Mouse (Mus musculus): ENCODE results near the gene Ppp1r12a.

The Ppp1r12a gene

GRCm38 (mm10) chr10:108292651-108293050 is 130.7 kb downstream of the Ppp1r12a start:
- no peak for DNase-seq

- no peak for DNase-seq
Measured at GRCm38 (mm10) chr10:108293620-108294195, 131.7 kb downstream of the Ppp1r12a start.

- no peak for DNase-seq
Measured at GRCm38 (mm10) chr10:108294766-108295165, 132.8 kb downstream of the Ppp1r12a start.

- no peak for DNase-seq
Measured at GRCm38 (mm10) chr10:108296446-108296845, 134.5 kb downstream of the Ppp1r12a start.

GRCm38 (mm10) chr10:108298261-108298660 is 136.3 kb downstream of the Ppp1r12a start:
- DNase-seq: no peak

GRCm38 (mm10) chr10:108298841-108299545 is 137.0 kb downstream of the Ppp1r12a start:
- DNase-seq: no peak

GRCm38 (mm10) chr10:108299828-108300227 is 137.8 kb downstream of the Ppp1r12a start:
- no peak for DNase-seq

GRCm38 (mm10) chr10:108300843-108301242 is 138.8 kb downstream of the Ppp1r12a start:
- DNase-seq: peak; percentile 81

- DNase-seq: no peak
Measured at GRCm38 (mm10) chr10:108307772-108308171, 145.8 kb downstream of the Ppp1r12a start.

- DNase-seq: no peak
Measured at GRCm38 (mm10) chr10:108310195-108310594, 148.2 kb downstream of the Ppp1r12a start.

- DNase-seq: no peak
Measured at GRCm38 (mm10) chr10:108311396-108311795, 149.4 kb downstream of the Ppp1r12a start.

GRCm38 (mm10) chr10:108313845-108314244 is 151.9 kb downstream of the Ppp1r12a start:
- no peak for DNase-seq

GRCm38 (mm10) chr10:108314396-108314795 is 152.4 kb downstream of the Ppp1r12a start:
- no peak for DNase-seq

GRCm38 (mm10) chr10:108315236-108315635 is 153.2 kb downstream of the Ppp1r12a start:
- DNase-seq: no peak

GRCm38 (mm10) chr10:108328356-108328755 is 166.4 kb downstream of the Ppp1r12a start:
- DNase-seq: no peak

- no peak for DNase-seq
Measured at GRCm38 (mm10) chr10:108328983-108329382, 167.0 kb downstream of the Ppp1r12a start.

GRCm38 (mm10) chr10:108329771-108330170 is 167.8 kb downstream of the Ppp1r12a start:
- DNase-seq: no peak

- DNase-seq: no peak
Measured at GRCm38 (mm10) chr10:108330964-108331363, 169.0 kb downstream of the Ppp1r12a start.

- peak; percentile 90 for DNase-seq
Measured at GRCm38 (mm10) chr10:108331784-108332561, 170.0 kb downstream of the Ppp1r12a start, which contains the start of gene Pawr. Pawr (plus strand) TSS chr10:108332121.

- peak; percentile 56 for DNase-seq
Measured at GRCm38 (mm10) chr10:108332571-108333541, 170.9 kb downstream of the Ppp1r12a start.

- DNase-seq: no peak
Measured at GRCm38 (mm10) chr10:108333642-108334041, 171.6 kb downstream of the Ppp1r12a start.
